Mouse (Mus musculus): ENCODE results near the gene Plek. TPM values are rescaled to one million over a fixed set of nuclear protein-coding genes. Genes with fewer than 3 reads are reported as not detected.
"Not testable (repeated sequence)": the region's sequence is repeated elsewhere in the genome, so short reads cannot be mapped to it uniquely, and the experiment has no call there.

The Plek gene
- total RNA-seq, 1 experiment, result 0.54 TPM

- TF ChIP-seq MAFK (IDR thresholded peaks at IDR 0.05; ENCODE audit: insufficient read depth, low read depth, low read length) (no peak), CHD2 (IDR thresholded peaks at IDR 0.05; ENCODE audit: low read depth, low read length) (no peak), HCFC1 (IDR thresholded peaks at IDR 0.05; ENCODE audit: borderline replicate concordance, insufficient read depth, low read length) (no peak), ZC3H11A (IDR thresholded peaks at IDR 0.05; ENCODE audit: borderline replicate concordance, low read depth, low read length) (no peak), ZNF384 (IDR thresholded peaks at IDR 0.05; ENCODE audit: low read depth, low read length) (no peak)
- no peak for DNase-seq (ENCODE audit: low read depth, low spot score)
- Histone ChIP-seq H3K4me3 (ENCODE audit: insufficient read depth in 1 of 2, low read depth in 1 of 2, low read length in 2 of 2, poor library complexity in 1 of 2, severe bottlenecking in 1 of 2) (no peak overlapping the region), H3K36me3 (ENCODE audit: control insufficient read depth, insufficient read depth, low read length, poor library complexity, severe bottlenecking) (no peaks in the 10 kb centered on the region), H3K27ac (ENCODE audit: insufficient read depth, low read depth, low read length, poor library complexity, severe bottlenecking) (no peak overlapping the region), H3K4me1 (ENCODE audit: control insufficient read depth in 2 of 2, insufficient read depth in 2 of 2, low read length in 2 of 2, poor library complexity in 1 of 2) (no peaks in the 10 kb centered on the region), H3K9ac (ENCODE audit: insufficient read depth, low read depth, low read length, poor library complexity, severe bottlenecking) (no peak overlapping the region; the same call in 1 of the 2 replicates), H3K9me3 (ENCODE audit: control insufficient read depth, insufficient read depth, low read depth, low read length) (no peaks in the 10 kb centered on the region)
- in situ Hi-C loops (cut with MboI; ENCODE audit: low sequenced_read_pairs in 2 of 2, unreplicated experiment in 2 of 2), result no loop called here
Measured at GRCm38 (mm10) chr11:17008498-17008941, 43.7 kb downstream of the Plek start.

- in situ Hi-C loops (cut with MboI; ENCODE audit: low sequenced_read_pairs in 2 of 2, unreplicated experiment in 2 of 2), result no loop called here
- no peak overlapping the region for H3K9ac ChIP-seq (ENCODE audit: insufficient read depth, low read depth, low read length, poor library complexity, severe bottlenecking)
- H3K36me3 ChIP-seq (ENCODE audit: control insufficient read depth, insufficient read depth, low read length, poor library complexity, severe bottlenecking), result no peaks in the 10 kb centered on the region
- no peaks in the 10 kb centered on the region for H3K4me1 ChIP-seq (ENCODE audit: control insufficient read depth in 2 of 2, insufficient read depth in 2 of 2, low read length in 2 of 2, poor library complexity in 1 of 2)
- no peaks in the 10 kb centered on the region for H3K9me3 ChIP-seq (ENCODE audit: control insufficient read depth, insufficient read depth, low read depth, low read length)
- H3K4me3 ChIP-seq (ENCODE audit: insufficient read depth in 1 of 2, low read depth in 1 of 2, low read length in 2 of 2, poor library complexity in 1 of 2, severe bottlenecking in 1 of 2), result no peak overlapping the region
- TF ChIP-seq ZNF384 (IDR thresholded peaks at IDR 0.05; ENCODE audit: low read depth, low read length) (no peak), MAFK (IDR thresholded peaks at IDR 0.05; ENCODE audit: insufficient read depth, low read depth, low read length) (no peak), HCFC1 (IDR thresholded peaks at IDR 0.05; ENCODE audit: borderline replicate concordance, insufficient read depth, low read length) (no peak), ZC3H11A (IDR thresholded peaks at IDR 0.05; ENCODE audit: borderline replicate concordance, low read depth, low read length) (no peak), CHD2 (IDR thresholded peaks at IDR 0.05; ENCODE audit: low read depth, low read length) (no peak)
- DNase-seq (ENCODE audit: low read depth, low spot score), result no peak
- no peak overlapping the region for H3K27ac ChIP-seq (ENCODE audit: insufficient read depth, low read depth, low read length, poor library complexity, severe bottlenecking)
Measured at GRCm38 (mm10) chr11:17007517-17008173, 44.5 kb downstream of the Plek start.

DNA sequence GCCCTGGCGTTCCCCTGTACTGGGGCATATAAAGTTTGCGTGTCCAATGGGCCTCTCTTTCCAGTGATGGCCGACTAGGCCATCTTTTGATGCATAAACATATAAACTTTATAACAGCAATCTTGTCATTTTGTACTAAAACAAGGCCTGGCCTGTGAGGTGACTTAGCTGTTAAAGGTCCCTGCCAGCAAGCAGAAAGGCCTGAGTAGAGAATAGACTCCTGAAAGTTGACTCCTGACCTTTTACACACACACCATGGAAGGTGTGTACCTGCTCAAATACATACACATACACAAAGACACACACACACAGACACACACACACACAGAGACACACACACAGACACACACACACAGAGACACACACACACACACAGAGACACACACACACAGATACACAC is 45.7 kb downstream of the Plek start:
- DNase-seq (ENCODE audit: low read depth, low spot score); H3K4me1 ChIP-seq (ENCODE audit: control insufficient read depth in 2 of 2, insufficient read depth in 2 of 2, low read length in 2 of 2, poor library complexity in 1 of 2); H3K36me3 ChIP-seq (ENCODE audit: control insufficient read depth, insufficient read depth, low read length, poor library complexity, severe bottlenecking); H3K4me3 ChIP-seq (ENCODE audit: insufficient read depth in 1 of 2, low read depth in 1 of 2, low read length in 2 of 2, poor library complexity in 1 of 2, severe bottlenecking in 1 of 2); H3K9ac ChIP-seq (ENCODE audit: insufficient read depth, low read depth, low read length, poor library complexity, severe bottlenecking); in situ Hi-C loops (cut with MboI; ENCODE audit: low sequenced_read_pairs in 2 of 2, unreplicated experiment in 2 of 2); H3K27ac ChIP-seq (ENCODE audit: insufficient read depth, low read depth, low read length, poor library complexity, severe bottlenecking); H3K9me3 ChIP-seq (ENCODE audit: control insufficient read depth, insufficient read depth, low read depth, low read length): not testable (repeated sequence)

GRCm38 (mm10) chr11:17004899-17005846 is 47.0 kb downstream of the Plek start:
- in situ Hi-C loops (cut with MboI; ENCODE audit: low sequenced_read_pairs in 2 of 2, unreplicated experiment in 2 of 2), result no loop called here
- H3K4me1 ChIP-seq (ENCODE audit: control insufficient read depth in 2 of 2, insufficient read depth in 2 of 2, low read length in 2 of 2, poor library complexity in 1 of 2), result no peaks in the 10 kb centered on the region
- H3K4me3 ChIP-seq (ENCODE audit: insufficient read depth in 1 of 2, low read depth in 1 of 2, low read length in 2 of 2, poor library complexity in 1 of 2, severe bottlenecking in 1 of 2), result no peak overlapping the region
- no peaks in the 10 kb centered on the region for H3K36me3 ChIP-seq (ENCODE audit: control insufficient read depth, insufficient read depth, low read length, poor library complexity, severe bottlenecking)
- DNase-seq (ENCODE audit: low read depth, low spot score), result no peak
- H3K9me3 ChIP-seq (ENCODE audit: control insufficient read depth, insufficient read depth, low read depth, low read length), result no peaks in the 10 kb centered on the region
- H3K9ac ChIP-seq (ENCODE audit: insufficient read depth, low read depth, low read length, poor library complexity, severe bottlenecking), result no peak overlapping the region
- H3K27ac ChIP-seq (ENCODE audit: insufficient read depth, low read depth, low read length, poor library complexity, severe bottlenecking), result no peak overlapping the region
- TF ChIP-seq MAFK (IDR thresholded peaks at IDR 0.05; ENCODE audit: insufficient read depth, low read depth, low read length) (no peak), CHD2 (IDR thresholded peaks at IDR 0.05; ENCODE audit: low read depth, low read length) (no peak), ZNF384 (IDR thresholded peaks at IDR 0.05; ENCODE audit: low read depth, low read length) (no peak), HCFC1 (IDR thresholded peaks at IDR 0.05; ENCODE audit: borderline replicate concordance, insufficient read depth, low read length) (no peak), ZC3H11A (IDR thresholded peaks at IDR 0.05; ENCODE audit: borderline replicate concordance, low read depth, low read length) (no peak)
